Mouse (Mus musculus): ENCODE measurements around the gene Rhox2b.
"Not testable (repeated sequence)": the region's sequence is repeated elsewhere in the genome, so short reads cannot be mapped to it uniquely, and the experiment has no call there.

Rhox2b gene

GRCm38 (mm10) chrX:37411767-37412166 is at the start of gene Rhox2b:
Rhox2b (plus strand) TSS chrX:37412067.
- not testable (repeated sequence) for DNase-seq (ENCODE audit: low spot score in 2 of 2)

GRCm38 (mm10) chrX:37379728-37380127 is 32.1 kb upstream of the Rhox2b start, which contains the start of gene Rhox3a2:
Rhox3a2 (plus strand) TSS chrX:37380028.
- DNase-seq (ENCODE audit: low spot score in 2 of 2) = not testable (repeated sequence)

- not testable (repeated sequence) for DNase-seq (ENCODE audit: low spot score in 2 of 2)
Observed at GRCm38 (mm10) chrX:37390548-37390947, 21.3 kb upstream of the Rhox2b start, which contains the start of gene Rhox4a2. Rhox4a2 (plus strand) TSS chrX:37390848.

- DNase-seq (ENCODE audit: low spot score in 2 of 2) = not testable (repeated sequence)
Observed at GRCm38 (mm10) chrX:37432194-37432593, 20.3 kb downstream of the Rhox2b start, which contains the start of gene Rhox4b. Rhox4b (plus strand) TSS chrX:37432494.

GRCm38 (mm10) chrX:37453380-37453779 is 41.5 kb downstream of the Rhox2b start, which contains the start of gene Rhox2c:
Rhox2c (plus strand) TSS chrX:37453680.
- not testable (repeated sequence) for DNase-seq (ENCODE audit: low spot score in 2 of 2)

GRCm38 (mm10) chrX:37458285-37458684 is 46.4 kb downstream of the Rhox2b start, which contains the start of gene Rhox3c:
Rhox3c (plus strand) TSS chrX:37458585.
- DNase-seq (ENCODE audit: low spot score in 2 of 2) = not testable (repeated sequence)

All from right cerebral cortex, adult 2 months (tissue).